Mouse (Mus musculus) right cerebral cortex, adult 2 months (tissue): Measurements from ENCODE around the gene Net1.
"Not testable (repeated sequence)": the region's sequence is repeated elsewhere in the genome, so short reads cannot be mapped to it uniquely, and the experiment has no call there.

ENCODE experiments used
- DNase-seq, 2 experiments: peaks; one replicate each; pipeline ENCODE4 v3.0.0; 2021 to 2022; ENCODE audit warnings: low spot score in 2 of 2

Net1 gene

DNA sequence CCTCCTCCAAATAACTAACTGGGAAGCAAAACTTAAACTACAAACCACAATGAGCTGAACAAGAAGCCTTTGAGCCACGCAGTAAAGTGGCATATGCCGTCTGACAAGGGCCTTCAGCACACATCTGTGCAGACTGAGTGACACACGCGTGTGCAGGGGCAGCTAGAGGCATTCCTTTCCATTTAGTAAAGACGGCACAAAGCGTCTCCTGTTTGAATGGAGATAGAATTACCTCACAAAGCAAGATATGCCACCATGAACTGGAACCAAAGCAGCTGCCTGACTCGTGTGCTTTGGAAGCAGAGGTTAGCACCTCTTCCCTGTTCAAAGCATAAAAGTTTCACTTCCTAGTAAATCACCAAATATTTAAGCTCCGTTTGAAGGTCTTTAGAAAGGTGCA, 28.0 kb downstream of the Net1 start:
- DNase-seq, result no peak

DNA sequence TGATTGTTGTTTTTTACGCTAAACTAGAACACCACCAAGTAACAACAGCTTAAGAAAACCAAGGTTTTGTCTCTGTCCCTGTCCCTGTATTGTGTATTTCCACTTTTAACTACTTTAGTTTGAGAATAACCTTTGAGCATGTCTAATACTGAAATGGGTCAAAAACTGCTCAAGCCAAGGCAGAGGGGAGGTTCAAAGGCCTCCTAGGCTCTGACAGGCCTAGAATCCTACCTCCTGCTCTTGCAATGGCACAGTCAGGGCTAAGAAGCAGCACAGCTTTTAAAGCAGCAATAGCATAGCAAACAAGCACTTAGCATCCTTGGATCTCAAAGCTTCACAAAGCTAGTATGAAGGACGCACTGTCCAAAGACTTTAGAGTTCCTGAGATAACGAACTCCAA, 28.9 kb downstream of the Net1 start:
- DNase-seq, result no peak

DNA sequence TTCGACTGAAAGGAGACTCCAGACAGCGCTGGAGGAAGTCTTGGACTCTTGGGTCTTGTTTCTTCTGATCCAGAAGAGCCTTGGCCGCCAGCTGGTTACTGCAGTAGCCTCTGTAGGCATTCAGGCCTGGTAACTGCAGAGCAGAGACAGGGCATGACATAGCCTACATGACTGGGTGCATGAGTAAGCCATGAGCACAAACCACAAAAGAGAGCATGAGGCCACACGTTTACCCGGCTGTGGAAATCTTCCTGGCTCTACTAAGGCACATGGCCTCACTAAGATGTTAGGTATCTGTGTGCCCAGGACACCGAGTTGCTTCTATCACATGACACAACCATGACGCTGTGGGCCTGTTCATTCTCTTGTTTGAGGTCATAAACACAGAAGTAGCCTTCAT, 31.4 kb downstream of the Net1 start:
- no peak for DNase-seq

DNA sequence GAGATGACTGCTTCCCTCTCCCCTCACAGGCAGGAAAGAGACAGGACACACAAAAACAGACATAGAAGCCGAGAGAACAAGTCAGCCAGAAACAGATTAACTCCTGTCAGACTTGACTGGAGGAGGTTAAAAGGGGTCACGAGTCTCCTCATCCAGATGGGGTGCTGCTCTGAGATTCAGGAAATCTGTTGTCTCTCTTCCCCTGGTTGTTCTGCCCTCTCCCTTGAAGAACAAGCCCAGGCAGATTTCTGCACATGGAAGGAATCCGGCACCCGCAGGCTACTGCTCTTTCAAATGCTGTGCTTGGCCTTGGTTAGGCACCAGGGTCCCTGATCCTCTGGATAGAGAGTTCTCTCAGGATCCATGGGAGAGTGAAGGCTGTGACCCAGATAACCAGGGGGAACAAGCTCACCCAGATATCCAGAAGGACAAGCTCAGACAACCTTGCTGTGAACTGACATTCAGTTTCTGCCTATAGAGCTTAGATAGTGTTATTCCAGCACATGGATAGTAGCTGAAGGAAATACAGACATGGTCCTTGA, 40.3 kb downstream of the Net1 start:
- DNase-seq, result no peak

DNA sequence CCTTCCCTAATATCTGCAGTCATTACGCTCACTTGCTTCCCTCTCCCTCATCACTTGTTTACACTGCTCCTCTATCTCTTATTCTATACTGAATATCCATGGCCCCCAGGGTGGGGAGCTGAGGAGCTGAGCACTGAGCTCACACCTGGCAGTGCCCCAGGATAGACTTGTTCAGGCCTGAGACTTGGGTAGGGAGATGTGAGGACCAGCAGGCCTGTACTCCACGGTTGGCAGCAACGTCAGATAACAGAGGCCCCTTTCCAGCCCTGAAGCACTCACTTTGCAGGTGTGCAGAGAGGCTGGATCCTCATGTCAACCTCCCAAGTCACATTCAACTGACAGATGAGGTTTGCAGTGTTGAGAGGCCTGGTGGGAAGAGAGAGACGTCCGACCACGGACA, 40.8 kb downstream of the Net1 start:
- DNase-seq, result no peak

DNA sequence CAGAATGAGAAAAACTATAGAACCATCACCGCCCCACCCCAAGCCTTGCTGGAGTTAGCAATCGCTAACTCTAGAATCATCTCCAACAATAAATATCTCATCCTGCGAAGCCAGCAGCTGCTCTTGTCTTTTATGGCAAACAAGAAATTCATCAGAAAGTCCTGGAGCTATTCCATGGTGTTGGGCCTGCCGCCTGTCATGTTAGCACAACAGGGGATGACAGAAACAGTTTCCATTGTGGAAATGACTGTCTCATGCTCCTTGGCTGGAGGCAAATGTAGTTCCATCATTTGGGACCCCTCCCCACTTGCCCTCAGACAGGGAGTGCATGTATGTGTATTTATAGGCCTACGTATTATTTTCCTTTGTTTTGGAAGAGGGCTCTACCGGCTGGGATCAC, 41.6 kb downstream of the Net1 start:
- no peak for DNase-seq

DNA sequence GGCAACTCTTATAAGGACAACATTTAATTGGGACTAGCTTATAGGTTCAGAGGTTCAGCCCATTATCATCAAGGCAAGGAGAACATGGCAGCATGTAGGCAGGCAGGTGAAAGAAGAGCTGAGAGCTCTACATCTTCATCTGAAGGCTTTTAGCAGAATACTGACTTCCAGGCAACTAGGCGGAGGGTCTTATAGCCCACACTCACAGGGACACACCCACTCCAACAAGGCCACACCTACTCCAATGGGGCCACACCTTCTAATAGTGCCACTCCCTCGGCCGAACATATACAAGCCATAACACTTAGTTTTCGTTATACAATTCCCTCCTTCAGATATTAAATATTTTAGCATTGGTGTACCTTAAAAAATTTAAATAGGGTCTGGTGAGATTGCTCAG, 45.2 kb downstream of the Net1 start:
- no peak for DNase-seq

DNA sequence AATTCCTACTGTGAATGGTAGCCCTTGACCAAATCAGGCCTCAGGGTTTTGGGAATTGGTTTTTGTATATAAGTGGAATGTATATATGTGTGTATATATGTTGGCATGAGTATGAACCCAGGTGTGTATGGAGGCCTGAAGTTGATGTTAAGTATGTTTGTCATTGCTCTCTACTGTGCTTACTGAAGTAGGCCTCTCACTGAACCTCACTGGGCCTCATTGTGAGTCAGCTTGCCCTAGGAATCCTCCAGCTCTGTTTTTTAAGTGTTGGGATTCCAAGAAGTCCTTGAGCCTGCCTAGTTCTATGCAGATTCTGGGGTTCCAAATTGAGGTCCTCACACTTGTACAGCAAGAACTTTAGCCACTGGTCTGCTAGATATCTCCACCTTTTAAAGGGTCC, 48.1 kb downstream of the Net1 start:
- no peak for DNase-seq

DNA sequence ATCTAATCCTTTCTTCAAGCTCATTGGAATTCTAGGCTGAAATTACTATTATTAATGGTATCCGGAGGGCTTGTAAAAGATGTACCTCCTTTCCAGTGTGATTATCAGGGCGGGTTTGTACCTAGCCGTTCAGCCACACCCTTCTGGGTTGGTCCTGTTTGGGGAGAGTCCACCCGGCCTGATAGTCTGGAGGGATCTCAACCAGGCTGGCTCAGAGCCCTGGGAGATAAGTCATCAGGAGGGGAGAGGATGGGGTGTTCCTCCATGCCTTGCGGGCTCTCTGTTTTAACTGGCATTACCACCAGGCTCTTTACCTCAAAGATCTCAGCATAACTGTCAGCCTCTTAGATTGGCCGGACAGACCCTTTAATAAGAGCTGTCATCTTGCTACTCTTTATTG, 50.9 kb downstream of the Net1 start:
- DNase-seq, result no peak

DNA sequence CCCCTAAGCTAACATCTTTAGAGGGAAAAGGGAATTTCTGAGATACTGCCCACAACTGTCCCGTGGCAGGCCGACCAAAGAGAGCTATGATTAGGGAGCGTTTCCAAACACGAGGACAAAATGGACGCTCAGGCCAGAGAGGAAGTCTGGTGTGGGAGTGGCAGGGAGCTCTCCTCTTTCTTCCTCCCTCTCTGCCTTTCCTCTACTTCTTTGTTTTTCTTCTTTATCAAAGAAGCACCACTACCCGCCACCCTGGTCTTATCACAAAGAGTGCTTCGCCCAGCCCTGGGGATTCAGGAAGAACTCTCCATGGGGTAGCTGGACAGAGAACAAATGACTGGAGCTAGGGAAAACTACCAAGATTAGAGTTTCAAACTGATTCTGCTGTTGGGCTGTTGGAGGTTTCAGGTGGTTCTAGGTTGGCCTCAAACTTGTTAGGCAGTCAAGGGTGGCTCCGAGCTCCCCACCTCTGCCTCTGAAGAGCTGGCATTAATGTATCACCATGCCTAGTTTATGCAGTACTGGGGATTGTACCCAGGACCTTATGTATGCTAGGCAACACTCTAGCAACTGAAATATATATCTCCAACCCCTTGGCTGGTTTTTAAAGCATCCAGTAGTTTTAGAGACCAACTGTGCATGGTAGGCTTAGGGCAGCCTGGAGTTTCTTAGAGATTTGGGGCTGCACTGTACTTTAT, 51.5 kb downstream of the Net1 start:
- no peak for DNase-seq

DNA sequence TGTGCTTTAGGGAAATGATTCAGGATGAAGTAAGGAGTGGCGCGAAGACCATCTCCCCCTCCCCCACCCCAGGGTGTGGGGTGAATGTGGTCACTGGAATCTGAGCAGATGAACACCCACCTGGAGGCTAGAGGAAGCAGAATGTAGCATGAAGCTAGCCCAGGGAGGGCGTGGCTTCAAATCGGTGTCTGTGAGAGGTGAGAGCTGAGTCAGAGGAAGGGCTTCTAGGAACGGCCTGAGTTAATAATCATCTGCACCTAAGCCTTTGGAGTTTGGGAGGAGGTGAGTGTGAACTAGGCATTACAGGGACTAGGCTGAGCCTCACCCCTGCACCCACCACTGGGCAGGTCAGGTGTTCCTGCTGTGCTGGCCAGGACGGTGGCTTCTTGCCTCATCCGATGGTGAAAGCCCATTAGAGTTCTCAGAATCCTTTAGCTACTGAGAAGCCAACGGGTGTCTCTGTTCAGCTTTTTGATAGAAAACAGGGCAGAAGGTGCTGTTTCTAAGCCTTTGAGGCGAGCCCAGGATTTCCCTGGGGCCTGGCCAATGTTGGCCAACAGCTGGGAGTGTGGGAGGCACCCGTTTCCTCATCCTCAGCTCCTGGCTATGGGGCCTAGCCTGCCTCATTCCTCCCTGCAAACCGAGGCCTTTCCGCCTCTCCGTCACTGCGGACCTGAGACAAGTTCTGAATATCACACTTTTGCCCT, 52.2 kb downstream of the Net1 start:
- no peak for DNase-seq

DNA sequence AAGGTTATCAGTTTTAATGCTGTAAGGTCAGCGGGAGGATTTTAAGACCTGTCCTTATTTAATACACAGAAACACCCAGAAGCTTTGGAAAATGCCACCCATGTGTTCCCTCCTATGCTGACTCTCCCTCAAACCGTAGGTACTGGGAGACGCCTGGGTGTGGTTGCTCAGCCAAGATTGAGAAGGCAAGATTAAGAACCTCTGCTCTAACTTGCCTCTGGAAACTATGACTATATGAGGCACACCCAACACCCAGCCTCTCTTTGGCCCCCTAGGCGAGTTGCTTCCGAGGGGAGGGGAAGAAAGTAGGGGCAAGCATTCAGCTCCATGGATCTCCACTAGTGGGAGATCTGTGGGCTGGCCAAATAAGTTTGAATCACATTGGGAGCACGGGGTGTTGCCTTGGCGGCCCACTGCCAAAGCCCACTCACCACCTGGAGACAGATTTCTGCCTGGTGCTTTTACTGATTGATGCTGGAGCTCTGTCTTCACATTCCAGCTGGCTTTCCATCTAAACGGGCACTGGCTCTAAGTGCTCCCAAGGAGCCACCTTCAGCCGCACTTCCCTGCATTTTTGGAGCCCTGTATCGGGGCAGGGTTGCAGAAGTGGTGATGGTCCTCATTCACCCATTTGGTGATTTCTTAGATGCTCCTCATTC, 55.0 kb downstream of the Net1 start:
- peak; percentile 61 to 69 for DNase-seq

DNA sequence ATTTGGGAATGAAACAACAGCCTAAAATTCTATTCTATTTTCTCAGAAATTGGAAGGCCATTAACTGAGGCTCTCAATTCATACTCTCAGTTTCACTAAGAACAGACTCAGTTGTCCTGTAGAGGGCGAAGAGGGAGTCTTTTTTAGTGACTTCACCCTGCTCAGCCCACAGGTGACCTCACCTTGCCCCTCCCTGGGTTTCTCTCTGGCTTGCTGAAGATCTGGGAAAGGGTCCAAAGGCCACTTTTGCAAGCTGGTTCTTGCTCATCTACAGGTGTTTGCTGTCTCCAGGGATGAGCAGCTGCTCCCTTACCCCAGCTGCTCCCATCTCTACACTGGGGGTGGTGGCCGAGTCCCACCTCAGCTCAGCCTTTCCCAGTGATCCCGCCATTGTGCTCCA, 55.7 kb downstream of the Net1 start:
- no peak for DNase-seq

DNA sequence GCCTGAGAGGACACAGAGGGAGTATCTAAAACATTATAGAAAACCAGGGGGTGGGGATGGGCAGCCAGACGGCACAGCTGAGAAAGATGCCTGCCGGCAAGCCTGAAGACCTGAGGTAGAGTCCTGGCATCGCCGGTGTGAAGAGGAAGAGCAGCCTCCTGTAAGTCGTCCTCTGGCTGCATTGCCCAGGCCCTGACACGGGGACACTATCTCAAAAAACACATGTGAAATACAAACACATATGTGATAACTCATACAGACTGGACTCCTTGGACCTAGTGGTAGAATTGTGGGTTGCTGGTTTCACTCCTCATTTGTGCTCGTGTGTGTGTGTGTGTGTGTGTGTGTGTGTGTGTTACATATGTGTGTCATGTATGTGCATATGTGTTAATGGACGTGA, 56.8 kb downstream of the Net1 start:
- no peak for DNase-seq

DNA sequence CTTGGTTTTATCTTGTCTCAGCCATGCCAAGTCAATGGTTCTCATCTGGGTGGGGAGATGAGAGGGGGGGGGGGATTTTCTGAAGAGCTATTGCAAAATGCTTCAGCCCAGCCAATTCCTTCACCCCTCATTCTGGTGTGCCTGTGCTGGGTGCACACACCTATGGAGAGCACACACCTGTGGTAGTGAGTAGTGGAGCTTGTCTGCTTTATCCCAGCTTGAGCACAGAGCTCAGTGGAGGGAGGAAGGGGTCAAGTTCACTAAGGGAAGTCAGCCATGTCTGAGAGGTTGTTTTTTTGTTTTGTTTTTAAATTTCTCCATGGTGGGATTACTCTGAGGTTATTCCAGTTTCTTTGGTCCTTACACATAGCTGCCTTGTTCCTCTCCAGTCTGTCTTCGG, 61.8 kb downstream of the Net1 start:
- DNase-seq, result no peak

DNA sequence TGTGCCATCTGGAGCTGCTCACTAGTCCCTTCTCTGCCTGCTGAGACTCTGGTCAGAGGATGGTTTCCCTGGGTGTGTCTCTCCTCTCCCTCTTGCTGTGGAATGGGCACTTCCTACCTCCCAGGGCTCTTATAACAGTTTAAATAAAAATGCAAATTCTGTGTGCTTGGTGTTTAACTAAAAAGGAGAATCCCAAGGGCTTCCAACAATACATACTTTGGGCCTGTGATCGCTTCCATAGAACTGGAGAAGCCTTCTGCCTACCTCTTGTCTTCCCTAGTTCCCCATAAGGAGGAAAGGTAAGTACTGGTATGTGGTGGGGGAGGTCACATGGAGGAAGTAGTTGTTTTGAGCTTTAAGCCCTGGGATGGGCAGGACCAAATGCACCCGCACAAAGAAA, 63.2 kb downstream of the Net1 start:
- DNase-seq, result no peak

DNA sequence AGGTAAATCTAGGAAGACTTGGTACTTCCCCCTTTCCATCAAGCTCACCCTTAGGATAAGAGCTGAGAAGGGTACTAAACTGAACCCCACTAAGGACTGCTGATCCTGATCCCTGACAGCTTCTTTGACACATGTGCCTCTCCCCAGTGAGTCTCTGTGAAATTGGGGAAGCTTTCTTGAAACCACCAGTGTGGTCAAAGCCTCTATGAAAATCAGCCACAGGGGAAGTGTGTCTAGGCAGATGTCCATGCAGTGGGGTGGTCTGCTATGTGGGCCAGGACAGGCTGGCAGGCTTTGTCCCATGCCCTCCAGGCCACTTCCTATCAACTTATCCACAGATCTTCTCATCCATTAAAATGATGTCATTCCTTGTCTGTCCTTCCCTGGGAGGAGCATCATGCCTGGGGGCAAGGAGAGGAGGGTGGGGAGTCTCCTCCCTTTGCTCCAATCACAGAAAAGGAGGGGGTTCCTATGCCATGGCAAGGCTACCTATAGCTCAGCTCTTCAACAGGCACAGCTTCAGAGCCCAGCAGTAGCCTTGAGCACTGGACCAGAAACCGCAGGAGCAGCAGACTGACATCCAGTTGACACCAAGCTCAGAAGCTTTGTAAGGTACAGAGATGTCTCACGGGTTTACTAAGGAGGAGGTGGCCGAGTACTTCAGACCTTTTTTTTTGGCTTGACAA, 64.2 kb downstream of the Net1 start, which contains the start of gene Calm5:
TSS of gene Calm5 (plus strand) at position 526 of the 686 bp plus-strand sequence.
- DNase-seq, result not testable (repeated sequence)

DNA sequence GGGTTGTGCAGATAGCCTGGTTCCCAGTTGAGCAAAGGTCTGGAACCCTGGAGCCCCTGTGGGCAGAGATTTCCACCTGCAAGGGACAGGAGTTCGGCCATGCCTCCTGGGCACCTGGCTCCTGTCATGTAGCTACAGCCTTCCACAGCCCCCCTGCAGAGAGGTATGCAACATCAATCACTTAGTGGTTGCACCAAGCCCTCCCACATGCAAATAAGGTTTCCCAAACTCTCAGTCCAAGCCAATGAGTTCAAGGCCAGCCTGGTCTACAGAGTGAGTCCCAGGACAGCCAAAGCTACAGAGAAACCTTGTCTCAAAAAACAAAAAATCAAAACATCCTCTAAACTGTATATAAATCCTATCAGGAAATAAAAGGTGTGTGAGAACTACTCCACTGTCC, 67.7 kb downstream of the Net1 start:
- no peak for DNase-seq

DNA sequence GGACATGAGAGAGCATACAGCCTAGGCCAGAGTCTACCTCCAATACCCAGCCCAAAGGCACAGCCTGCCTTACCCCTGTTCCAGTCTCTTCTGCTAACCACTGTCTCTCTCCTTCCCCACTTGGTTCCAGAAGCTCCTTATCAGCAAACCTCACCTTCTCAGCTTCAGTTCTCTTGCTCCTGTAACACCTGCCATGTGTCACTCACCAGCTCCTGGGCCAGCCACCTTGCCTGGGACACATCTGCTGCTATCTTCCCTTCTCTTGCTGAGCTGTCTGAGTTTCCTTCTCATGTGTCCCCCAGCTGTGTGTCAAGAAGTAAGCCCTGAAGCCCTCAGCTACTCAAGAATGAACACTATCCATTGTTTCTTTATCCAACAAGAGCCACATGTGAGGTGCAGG, 77.4 kb downstream of the Net1 start:
- not testable (repeated sequence) for DNase-seq

DNA sequence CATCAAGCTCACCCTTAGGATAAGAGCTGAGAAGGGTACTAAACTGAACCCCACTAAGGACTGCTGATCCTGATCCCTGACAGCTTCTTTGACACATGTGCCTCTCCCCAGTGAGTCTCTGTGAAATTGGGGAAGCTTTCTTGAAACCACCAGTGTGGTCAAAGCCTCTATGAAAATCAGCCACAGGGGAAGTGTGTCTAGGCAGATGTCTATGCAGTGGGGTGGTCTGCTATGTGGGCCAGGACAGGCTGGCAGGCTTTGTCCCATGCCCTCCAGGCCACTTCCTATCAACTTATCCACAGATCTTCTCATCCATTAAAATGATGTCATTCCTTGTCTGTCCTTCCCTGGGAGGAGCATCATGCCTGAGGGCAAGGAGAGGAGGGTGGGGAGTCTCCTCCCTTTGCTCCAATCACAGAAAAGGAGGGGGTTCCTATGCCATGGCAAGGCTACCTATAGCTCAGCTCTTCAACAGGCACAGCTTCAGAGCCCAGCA, 80.7 kb downstream of the Net1 start, which contains the start of gene Calm4:
TSS of gene Calm4 (plus strand) at position 446 of the 496 bp plus-strand sequence.
- DNase-seq, result not testable (repeated sequence)

DNA sequence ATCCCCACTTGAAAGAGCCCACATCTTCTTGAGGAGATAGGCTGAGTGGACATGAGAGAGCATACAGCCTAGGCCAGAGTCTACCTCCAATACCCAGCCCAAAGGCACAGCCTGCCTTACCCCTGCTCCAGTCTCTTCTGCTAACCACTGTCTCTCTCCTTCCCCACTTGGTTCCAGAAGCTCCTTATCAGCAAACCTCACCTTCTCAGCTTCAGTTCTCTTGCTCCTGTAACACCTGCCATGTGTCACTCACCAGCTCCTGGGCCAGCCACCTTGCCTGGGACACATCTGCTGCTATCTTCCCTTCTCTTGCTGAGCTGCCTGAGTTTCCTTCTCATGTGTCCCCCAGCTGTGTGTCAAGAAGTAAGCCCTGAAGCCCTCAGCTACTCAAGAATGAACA, 84.4 kb downstream of the Net1 start:
- DNase-seq, result not testable (repeated sequence)

DNA sequence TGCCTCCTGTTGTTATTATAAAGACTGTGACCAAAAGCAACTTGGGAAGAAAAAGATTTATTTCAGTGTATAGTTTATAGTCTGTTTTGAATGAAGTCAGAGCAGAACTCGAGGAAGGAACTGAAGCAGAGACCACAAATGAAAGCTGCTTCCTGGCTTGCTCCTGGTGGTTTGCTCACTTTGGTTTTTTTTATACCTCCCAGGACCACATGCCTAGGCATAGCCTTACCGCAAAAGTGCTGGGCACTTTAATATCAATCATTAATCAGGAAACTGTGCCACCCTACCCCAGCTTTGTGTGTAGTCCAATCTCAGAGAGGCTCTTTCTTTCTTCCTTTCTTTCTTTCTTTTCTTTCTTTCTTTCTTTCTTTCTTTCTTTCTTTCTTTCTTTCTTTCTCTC, 85.6 kb downstream of the Net1 start:
- no peak for DNase-seq
